Mouse (Mus musculus) lung, adult 2 months (tissue): Measurements from ENCODE around the gene Plxdc1.

Source experiments
- CTCF ChIP-seq: fragments of 200-500 bp; IDR thresholded peaks from 2 replicates; pipeline ENCODE4 v1.5.1; 2011; ENCODE audit warnings: mild to moderate bottlenecking, low read length, control low read depth; ENCODE audit not compliant: insufficient read depth
- POLR2A ChIP-seq: fragments of 200-500 bp; IDR thresholded peaks from 2 replicates; pipeline ENCODE4 v1.6.1; 2011; ENCODE audit warnings: low read depth, mild to moderate bottlenecking, control low read depth, low read length, borderline replicate concordance; ENCODE audit errors: extremely low read depth

GRCm38 (mm10) chr11:98012831-98013230, 26.6 kb upstream of the Plxdc1 start:
- no peak for TF ChIP-seq POLR2A
- TF ChIP-seq CTCF, result no peak
